Mouse (Mus musculus): ENCODE results near the gene Rab19.
"Not testable (repeated sequence)": the region's sequence is repeated elsewhere in the genome, so short reads cannot be mapped to it uniquely, and the experiment has no call there.

Rab19 gene

GRCm38 (mm10) chr6:39429007-39429788 is 48.2 kb downstream of the Rab19 start:
- no peak for DNase-seq (ENCODE audit: low spot score in 2 of 2)

DNA sequence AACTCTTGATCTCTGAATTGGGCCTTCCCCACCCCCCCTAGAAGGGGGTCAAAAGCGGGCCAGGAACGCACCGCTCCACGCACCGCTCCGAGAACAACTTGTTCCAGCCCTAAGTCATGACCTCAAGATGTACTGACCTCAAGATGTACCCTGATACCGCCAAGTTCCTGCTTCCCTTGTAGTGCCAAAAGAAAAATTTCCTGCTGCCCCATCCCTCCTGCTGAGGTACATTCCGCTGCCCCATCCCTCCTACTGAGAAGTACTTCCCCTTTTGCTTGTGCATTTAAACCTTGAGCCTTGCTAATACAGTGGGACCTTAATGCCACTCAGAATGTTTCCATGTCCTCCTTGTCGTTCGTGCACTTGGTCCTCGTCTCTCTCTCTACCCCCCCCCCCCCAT is 49.7 kb downstream of the Rab19 start:
- no peak for DNase-seq (ENCODE audit: low spot score in 2 of 2)

- no peak for DNase-seq (ENCODE audit: low spot score in 2 of 2)
These were observed 52.2 kb downstream of the Rab19 start for GRCm38 (mm10) chr6:39433174-39433573.

DNA sequence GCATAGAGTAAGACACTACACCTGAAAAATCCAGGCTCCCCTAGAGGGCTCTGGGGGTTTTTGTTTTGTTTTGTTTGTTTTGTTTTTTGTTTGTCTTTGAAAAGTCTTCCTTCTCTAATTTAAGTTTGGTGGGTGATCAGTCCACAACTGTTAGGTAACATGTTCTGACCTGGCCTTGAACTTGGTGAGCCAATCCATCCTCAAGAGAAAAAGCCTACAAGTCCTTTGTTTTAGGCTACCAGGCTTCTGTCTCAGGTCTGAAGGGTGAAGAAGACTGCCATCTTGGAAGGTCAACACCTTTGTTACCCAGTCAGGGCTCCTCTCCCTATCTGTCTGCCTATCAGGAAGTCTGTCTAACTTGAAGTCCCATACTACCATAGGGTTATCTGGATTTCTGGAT is 52.7 kb downstream of the Rab19 start:
- DNase-seq (ENCODE audit: low spot score in 2 of 2) = no peak

DNA sequence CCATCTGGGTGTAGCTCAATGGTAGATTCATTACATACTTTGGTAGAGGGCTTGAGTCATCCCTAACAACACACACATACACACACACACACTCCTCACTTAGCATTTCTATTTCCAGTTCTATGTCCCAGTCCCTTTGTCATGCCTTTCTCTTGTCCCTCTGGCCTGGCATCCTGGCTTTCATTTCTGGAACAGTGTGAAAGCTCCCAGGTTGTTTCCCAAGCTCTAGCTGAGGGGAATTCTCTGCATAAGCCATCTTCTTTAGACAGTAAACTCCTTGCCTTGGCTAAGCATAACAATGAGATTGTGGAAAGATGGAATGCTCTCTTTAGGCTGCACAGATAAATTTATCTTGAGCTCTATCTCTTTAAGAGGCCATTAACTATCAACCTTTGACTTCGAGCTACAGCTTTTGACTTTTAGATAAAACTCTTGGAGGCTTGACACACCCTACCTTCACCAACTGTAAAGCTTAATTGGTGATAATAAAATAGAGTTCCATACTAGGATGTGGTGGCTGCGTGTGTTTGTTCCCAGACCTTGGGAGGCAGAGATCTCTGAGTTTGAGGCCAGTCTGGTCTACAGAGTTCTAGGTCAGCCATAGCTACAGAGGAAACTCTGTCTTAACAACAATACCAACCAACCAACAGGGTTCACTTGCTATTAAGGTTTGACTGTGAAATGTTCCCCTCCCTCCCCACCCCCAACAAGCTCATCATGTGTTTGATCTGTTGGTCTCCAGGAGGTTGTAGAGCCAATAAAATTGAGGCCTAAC is 53.3 kb downstream of the Rab19 start:
- no peak for DNase-seq (ENCODE audit: low spot score in 2 of 2)

DNA sequence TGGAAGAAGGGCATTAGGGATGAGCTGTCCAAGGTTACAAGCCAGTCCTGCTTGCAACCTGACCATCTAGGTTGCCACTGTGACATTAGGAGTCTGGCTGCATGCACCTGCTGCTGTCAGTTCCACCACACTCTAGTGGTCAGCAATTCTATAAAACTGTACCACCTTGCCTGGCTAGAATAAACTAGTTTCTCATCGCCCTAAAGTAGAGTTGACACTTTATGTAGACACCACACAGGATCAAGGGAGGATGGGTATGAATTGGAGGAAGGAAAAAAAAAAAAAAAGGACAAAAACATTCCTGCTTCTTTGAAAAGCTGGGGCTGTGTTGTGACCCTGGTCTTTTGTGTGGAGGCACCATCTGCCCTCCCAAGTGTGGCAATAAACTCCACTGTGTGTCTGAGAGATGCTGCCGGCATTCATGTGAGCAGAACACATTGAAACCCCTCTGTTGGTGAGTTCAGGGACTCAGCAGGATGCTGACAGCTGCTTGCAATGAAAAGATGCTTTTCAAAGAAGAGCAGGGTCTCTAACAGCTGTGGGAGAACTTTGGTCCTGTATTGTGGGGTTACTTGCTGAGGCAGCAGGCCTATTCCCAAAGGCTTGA is 54.0 kb downstream of the Rab19 start:
- no peak for DNase-seq (ENCODE audit: low spot score in 2 of 2)

GRCm38 (mm10) chr6:39435875-39436274 is 54.9 kb downstream of the Rab19 start:
- DNase-seq (ENCODE audit: low spot score in 2 of 2) = no peak

DNA sequence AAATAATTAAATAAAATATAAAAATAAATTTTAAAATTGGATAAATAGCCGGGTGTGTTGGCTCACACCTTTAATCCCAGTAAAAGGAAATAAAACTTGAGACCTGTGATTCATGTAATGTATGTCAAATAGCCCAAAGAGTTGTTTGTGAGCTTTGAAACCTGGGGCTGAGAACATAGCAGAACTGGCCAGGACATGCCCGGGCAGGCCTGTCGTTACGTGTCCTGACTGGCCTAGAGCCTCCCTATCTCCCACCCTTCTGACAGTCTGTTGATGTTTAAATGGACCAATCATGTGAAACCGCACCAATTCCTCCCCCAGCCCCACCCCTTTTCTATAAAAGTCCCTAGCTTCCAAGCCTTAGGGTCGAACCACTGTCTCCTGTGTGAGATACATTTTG is 56.5 kb downstream of the Rab19 start:
- DNase-seq (ENCODE audit: low spot score in 2 of 2) = not testable (repeated sequence)

All from frontal cortex, postnatal 10 days (tissue).